Mouse (Mus musculus) layer of hippocampus, postnatal 36 days (tissue): ENCODE results near the gene Numb. TPM values are rescaled to one million over a fixed set of nuclear protein-coding genes. Genes with fewer than 3 reads are reported as not detected.

Experiments used
- DNase-seq, 2 experiments: peaks; one replicate each; pipeline ENCODE4 v3.0.0; 2022
- total RNA-seq, 2 experiments: library from RNA; stranded (reverse); gene quantifications; 2 replicates each; pipeline ENCODE4 v1.2.3; 2021

The Numb gene
- total RNA-seq, 2 experiments from 2014 or later = 34.5 to 42.3 TPM

- DNase-seq = no peak
Observed at GRCm38 (mm10) chr12:83781640-83782278, 140.0 kb downstream of the Numb start.

- no peak for DNase-seq
Observed at GRCm38 (mm10) chr12:83781204-83781603, 140.5 kb downstream of the Numb start.

- no peak for DNase-seq
Observed at GRCm38 (mm10) chr12:83780181-83780580, 141.6 kb downstream of the Numb start.

GRCm38 (mm10) chr12:83776766-83777165 lies 145.0 kb downstream of the Numb start:
- DNase-seq = no peak

GRCm38 (mm10) chr12:83775621-83776020 lies 146.1 kb downstream of the Numb start:
- DNase-seq = no peak

GRCm38 (mm10) chr12:83770418-83771256 lies 151.1 kb downstream of the Numb start:
- DNase-seq = peak in 1 of 2 experiments; percentile 34

GRCm38 (mm10) chr12:83768235-83768899 lies 153.4 kb downstream of the Numb start:
- DNase-seq = no peak

- DNase-seq = no peak
Observed at GRCm38 (mm10) chr12:83767833-83768232, 153.9 kb downstream of the Numb start.

GRCm38 (mm10) chr12:83765965-83766603 lies 155.7 kb downstream of the Numb start:
- DNase-seq = no peak

GRCm38 (mm10) chr12:83764519-83764918 lies 157.2 kb downstream of the Numb start:
- no peak for DNase-seq

- DNase-seq = no peak
Observed at GRCm38 (mm10) chr12:83764044-83764365, 157.7 kb downstream of the Numb start.

GRCm38 (mm10) chr12:83763311-83764043 lies 158.3 kb downstream of the Numb start, which contains the start of gene Papln:
TSS of gene Papln (plus strand) at chr12:83763634.
- no peak for DNase-seq

- no peak for DNase-seq
Observed at GRCm38 (mm10) chr12:83762706-83763105, 159.0 kb downstream of the Numb start.

GRCm38 (mm10) chr12:83760201-83760600 lies 161.5 kb downstream of the Numb start:
- no peak for DNase-seq

GRCm38 (mm10) chr12:83758735-83759134 lies 163.0 kb downstream of the Numb start:
- no peak for DNase-seq

GRCm38 (mm10) chr12:83752495-83752894 lies 169.2 kb downstream of the Numb start:
- no peak for DNase-seq

- no peak for DNase-seq
Observed at GRCm38 (mm10) chr12:83749186-83749585, 172.5 kb downstream of the Numb start.

Other genes starting within 250 kb of the Numb start
- 10 to 100 TPM; 66.6 to 67.1 TPM for gene Psen1, start 233.8 kb downstream of the Numb start, total RNA-seq
- 1 to 10 TPM; 2.8 to 3.1 TPM for gene Papln, start 158.3 kb downstream of the Numb start, total RNA-seq
- 10 to 100 TPM; 14.4 to 15.3 TPM for gene Riox1, start 28.7 kb upstream of the Numb start, total RNA-seq
- gene Heatr4, start 62.9 kb upstream of the Numb start, total RNA-seq = not detected
- gene Acot2, start 65.9 kb upstream of the Numb start, total RNA-seq = 10 to 100 TPM; 14.9 to 16.4 TPM
- 10 to 100 TPM; 23.1 to 25.4 TPM for gene Acot1, start 87.6 kb upstream of the Numb start, total RNA-seq
- 1 to 10 TPM; 1.8 to 2.4 TPM for gene Acot4, start 116.4 kb upstream of the Numb start, total RNA-seq
- gene Gm49366, start 117.0 kb upstream of the Numb start, total RNA-seq = 1 to 10 TPM in 1 of 2 experiments, not detected in 1; 1.3 TPM
- 1 to 10 TPM; 2.1 TPM for gene Acot3, start 130.2 kb upstream of the Numb start, total RNA-seq
- gene Acot5, start 147.4 kb upstream of the Numb start, total RNA-seq = 1 to 10 TPM; 7.9 to 9.1 TPM
- 1 to 10 TPM; 4.6 to 5.0 TPM for gene Acot6, start 178.7 kb upstream of the Numb start, total RNA-seq
- 100 to 1,000 TPM; 104 to 112 TPM for gene Dnal1, start 192.4 kb upstream of the Numb start, total RNA-seq
- gene Pnma1, start 226.6 kb upstream of the Numb start, total RNA-seq = 1 to 10 TPM; 2.3 to 2.8 TPM